Mouse (Mus musculus): Measurements from ENCODE around the gene Pde8b. TPM values are rescaled to one million over a fixed set of nuclear protein-coding genes. Genes with fewer than 3 reads are reported as not detected.

Pde8b gene
- polyA plus RNA-seq, 1 experiment from 2014 or later: 3.1 TPM

- no peaks in the 10 kb centered on the region for H3K27me3 ChIP-seq (ENCODE audit: control insufficient read depth, insufficient read depth, low read length)
- H3K4me2 ChIP-seq (replicated peaks; ENCODE audit: low read depth, low read length): no peak overlapping the region
- DNase-seq (ENCODE audit: low spot score) (no peak), ATAC-seq (ENCODE audit: low FRiP score) (no peak)
- H3K36me3 ChIP-seq (ENCODE audit: control insufficient read depth, insufficient read depth, low read length): no peaks in the 10 kb centered on the region
- no peaks in the 10 kb centered on the region for H3K9me3 ChIP-seq (ENCODE audit: control insufficient read depth, low read length)
- no peak overlapping the region for H3K9ac ChIP-seq (ENCODE audit: low read depth, low read length)
- no peaks in the 10 kb centered on the region for H3K4me1 ChIP-seq (replicated peaks; ENCODE audit: control insufficient read depth, insufficient read depth, low read length)
- no peak overlapping the region for H3K4me3 ChIP-seq (ENCODE audit: low read depth, low read length)
- H3K27ac ChIP-seq (ENCODE audit: low read depth, low read length): no peak overlapping the region
These were observed 105.4 kb downstream of the Pde8b start for GRCm38 (mm10) chr13:95144746-95145145.

- Histone ChIP-seq H3K4me1 (replicated peaks; ENCODE audit: control insufficient read depth, insufficient read depth, low read length) (no peaks in the 10 kb centered on the region), H3K36me3 (ENCODE audit: control insufficient read depth, insufficient read depth, low read length) (no peaks in the 10 kb centered on the region), H3K4me3 (ENCODE audit: low read depth, low read length) (no peak overlapping the region), H3K9ac (ENCODE audit: low read depth, low read length) (no peak overlapping the region), H3K27ac (ENCODE audit: low read depth, low read length) (no peak overlapping the region), H3K27me3 (ENCODE audit: control insufficient read depth, insufficient read depth, low read length) (no peaks in the 10 kb centered on the region), H3K4me2 (replicated peaks; ENCODE audit: low read depth, low read length) (no peak overlapping the region), H3K9me3 (ENCODE audit: control insufficient read depth, low read length) (no peaks in the 10 kb centered on the region)
- WGBS: 76% methylated on average over 4 of the region's 4 CpGs
- DNase-seq (ENCODE audit: low spot score) (no peak), ATAC-seq (ENCODE audit: low FRiP score) (no peak)
These were observed 109.6 kb downstream of the Pde8b start for GRCm38 (mm10) chr13:95140460-95141079.

- DNase-seq (ENCODE audit: low spot score) (no peak), ATAC-seq (ENCODE audit: low FRiP score) (no peak)
- H3K27ac ChIP-seq (ENCODE audit: low read depth, low read length): no peak overlapping the region
- H3K4me2 ChIP-seq (replicated peaks; ENCODE audit: low read depth, low read length): no peak overlapping the region
- no peaks in the 10 kb centered on the region for H3K36me3 ChIP-seq (ENCODE audit: control insufficient read depth, insufficient read depth, low read length)
- no peaks in the 10 kb centered on the region for H3K4me1 ChIP-seq (replicated peaks; ENCODE audit: control insufficient read depth, insufficient read depth, low read length)
- no peak overlapping the region for H3K9ac ChIP-seq (ENCODE audit: low read depth, low read length)
- 91% methylated on average over 7 of the region's 7 CpGs for WGBS
- H3K27me3 ChIP-seq (ENCODE audit: control insufficient read depth, insufficient read depth, low read length): no peaks in the 10 kb centered on the region
- H3K9me3 ChIP-seq (ENCODE audit: control insufficient read depth, low read length): no peaks in the 10 kb centered on the region
- H3K4me3 ChIP-seq (ENCODE audit: low read depth, low read length): no peak overlapping the region
These were observed 114.6 kb downstream of the Pde8b start for GRCm38 (mm10) chr13:95135326-95136150.

- DNase-seq (ENCODE audit: low spot score): no peak
- H3K4me2 ChIP-seq (replicated peaks; ENCODE audit: low read depth, low read length): no peak overlapping the region
- no peak overlapping the region for H3K27ac ChIP-seq (ENCODE audit: low read depth, low read length)
These were observed 118.3 kb downstream of the Pde8b start for GRCm38 (mm10) chr13:95131848-95132247.

GRCm38 (mm10) chr13:95131041-95131440 lies 119.1 kb downstream of the Pde8b start:
- Histone ChIP-seq H3K4me3 (ENCODE audit: low read depth, low read length) (no peak overlapping the region), H3K4me1 (replicated peaks; ENCODE audit: control insufficient read depth, insufficient read depth, low read length) (no peaks in the 10 kb centered on the region), H3K9me3 (ENCODE audit: control insufficient read depth, low read length) (no peaks in the 10 kb centered on the region), H3K27me3 (ENCODE audit: control insufficient read depth, insufficient read depth, low read length) (no peaks in the 10 kb centered on the region), H3K27ac (ENCODE audit: low read depth, low read length) (no peak overlapping the region), H3K4me2 (replicated peaks; ENCODE audit: low read depth, low read length) (no peak overlapping the region), H3K36me3 (ENCODE audit: control insufficient read depth, insufficient read depth, low read length) (no peaks in the 10 kb centered on the region), H3K9ac (ENCODE audit: low read depth, low read length) (no peak overlapping the region)
- DNase-seq (ENCODE audit: low spot score): no peak
- ATAC-seq (ENCODE audit: low FRiP score): no peak
- WGBS: 13% methylated on average over 1 of the region's 1 CpGs

More at GRCm38 (mm10) chr13:95131848-95132247, 118.3 kb downstream of the Pde8b start:
- H3K4me3 ChIP-seq (ENCODE audit: low read depth, low read length): no peak overlapping the region
- WGBS: 46% methylated on average over 4 of the region's 4 CpGs
- no peaks in the 10 kb centered on the region for H3K27me3 ChIP-seq (ENCODE audit: control insufficient read depth, insufficient read depth, low read length)
- no peak overlapping the region for H3K9ac ChIP-seq (ENCODE audit: low read depth, low read length)
- no peaks in the 10 kb centered on the region for H3K36me3 ChIP-seq (ENCODE audit: control insufficient read depth, insufficient read depth, low read length)
- no peak for ATAC-seq (ENCODE audit: low FRiP score)
- H3K4me1 ChIP-seq (replicated peaks; ENCODE audit: control insufficient read depth, insufficient read depth, low read length): no peaks in the 10 kb centered on the region
- no peaks in the 10 kb centered on the region for H3K9me3 ChIP-seq (ENCODE audit: control insufficient read depth, low read length)

- no peak for DNase-seq (ENCODE audit: low spot score)
These were observed 122.8 kb downstream of the Pde8b start for GRCm38 (mm10) chr13:95127288-95127687.

GRCm38 (mm10) chr13:95126801-95127200 lies 123.3 kb downstream of the Pde8b start:
- H3K36me3 ChIP-seq (ENCODE audit: control insufficient read depth, insufficient read depth, low read length): no peaks in the 10 kb centered on the region
- no peak overlapping the region for H3K27ac ChIP-seq (ENCODE audit: low read depth, low read length)
- DNase-seq (ENCODE audit: low spot score) (no peak), ATAC-seq (ENCODE audit: low FRiP score) (no peak)
- H3K9me3 ChIP-seq (ENCODE audit: control insufficient read depth, low read length): no peaks in the 10 kb centered on the region
- no peak overlapping the region for H3K9ac ChIP-seq (ENCODE audit: low read depth, low read length)
- H3K27me3 ChIP-seq (ENCODE audit: control insufficient read depth, insufficient read depth, low read length): no peaks in the 10 kb centered on the region
- H3K4me2 ChIP-seq (replicated peaks; ENCODE audit: low read depth, low read length): no peak overlapping the region
- no peak overlapping the region for H3K4me3 ChIP-seq (ENCODE audit: low read depth, low read length)
- H3K4me1 ChIP-seq (replicated peaks; ENCODE audit: control insufficient read depth, insufficient read depth, low read length): no peaks in the 10 kb centered on the region
- WGBS: 88% methylated on average over 10 of the region's 10 CpGs

More at GRCm38 (mm10) chr13:95127288-95127687, 122.8 kb downstream of the Pde8b start:
- ATAC-seq (ENCODE audit: low FRiP score): no peak
- H3K4me1 ChIP-seq (replicated peaks; ENCODE audit: control insufficient read depth, insufficient read depth, low read length): no peaks in the 10 kb centered on the region
- no peaks in the 10 kb centered on the region for H3K36me3 ChIP-seq (ENCODE audit: control insufficient read depth, insufficient read depth, low read length)
- WGBS: 81% methylated on average over 10 of the region's 10 CpGs
- no peak overlapping the region for H3K9ac ChIP-seq (ENCODE audit: low read depth, low read length)
- no peak overlapping the region for H3K4me3 ChIP-seq (ENCODE audit: low read depth, low read length)
- no peak overlapping the region for H3K27ac ChIP-seq (ENCODE audit: low read depth, low read length)
- H3K9me3 ChIP-seq (ENCODE audit: control insufficient read depth, low read length): no peaks in the 10 kb centered on the region
- no peak overlapping the region for H3K4me2 ChIP-seq (replicated peaks; ENCODE audit: low read depth, low read length)
- H3K27me3 ChIP-seq (ENCODE audit: control insufficient read depth, insufficient read depth, low read length): no peaks in the 10 kb centered on the region

GRCm38 (mm10) chr13:95125546-95126215 lies 124.5 kb downstream of the Pde8b start:
- H3K4me2 ChIP-seq (replicated peaks; ENCODE audit: low read depth, low read length): no peak overlapping the region
- no peaks in the 10 kb centered on the region for H3K36me3 ChIP-seq (ENCODE audit: control insufficient read depth, insufficient read depth, low read length)
- DNase-seq (ENCODE audit: low spot score) (no peak), ATAC-seq (ENCODE audit: low FRiP score) (no peak)
- H3K27me3 ChIP-seq (ENCODE audit: control insufficient read depth, insufficient read depth, low read length): no peaks in the 10 kb centered on the region
- no peaks in the 10 kb centered on the region for H3K4me1 ChIP-seq (replicated peaks; ENCODE audit: control insufficient read depth, insufficient read depth, low read length)
- H3K4me3 ChIP-seq (ENCODE audit: low read depth, low read length): no peak overlapping the region
- H3K9me3 ChIP-seq (ENCODE audit: control insufficient read depth, low read length): no peaks in the 10 kb centered on the region
- no peak overlapping the region for H3K27ac ChIP-seq (ENCODE audit: low read depth, low read length)
- no peak overlapping the region for H3K9ac ChIP-seq (ENCODE audit: low read depth, low read length)
- WGBS: 93% methylated on average over 4 of the region's 4 CpGs
